Mouse (Mus musculus) CD4-positive naive resting alpha-beta T cell, adult 76 days (primary cell): Measurements from ENCODE around the gene Slc6a1. TPM values are rescaled to one million over a fixed set of nuclear protein-coding genes. Genes with fewer than 3 reads are reported as not detected.

Experiments
- total RNA-seq: library from RNA; stranded (reverse); gene quantifications from one replicate; pipeline ENCODE4 v1.2.4, GENCODE M21; 2023

Gene Slc6a1
- total RNA-seq: not detected

DNA sequence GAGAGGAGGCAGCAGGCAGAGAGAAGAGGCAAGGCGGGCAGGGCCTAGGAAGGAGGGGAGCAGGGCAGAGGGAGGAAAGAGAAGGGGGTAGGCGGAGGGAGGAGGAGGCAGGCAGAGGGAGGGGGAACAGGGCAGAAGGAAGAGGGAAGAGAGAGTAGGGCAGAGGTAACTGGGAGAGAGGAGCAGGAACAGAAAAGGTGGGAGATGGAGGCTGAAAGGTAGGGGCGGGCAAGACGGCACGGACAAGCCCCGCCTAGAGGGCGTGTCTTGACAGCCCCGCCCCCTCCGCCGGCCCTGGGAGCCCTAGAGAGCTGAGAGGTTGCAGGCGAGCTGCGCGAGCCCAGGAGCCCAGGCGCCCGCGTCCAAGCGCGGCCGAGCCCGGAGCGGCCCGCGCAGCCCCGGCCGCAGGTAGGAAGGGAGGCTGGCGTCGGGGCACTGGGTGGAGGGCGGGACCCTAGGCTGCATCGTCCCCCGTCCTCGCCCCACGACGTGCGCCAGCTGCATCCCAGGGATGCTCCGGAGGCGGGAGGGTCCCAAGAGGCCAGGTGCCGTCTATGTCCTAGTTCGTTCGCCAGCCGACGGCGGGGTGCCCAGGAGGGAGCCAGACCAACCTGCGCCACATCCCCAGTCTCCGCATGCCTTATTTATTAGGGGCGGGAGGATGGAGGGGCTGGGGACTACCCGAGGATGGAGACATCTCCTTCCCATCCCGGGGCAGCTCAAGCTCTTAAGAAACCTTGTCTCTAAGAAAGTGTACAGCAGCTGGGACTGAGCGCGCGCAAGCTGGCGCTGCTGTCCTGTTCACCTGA, at the start of gene Slc6a1:
Gene Slc6a1 (plus strand): TSS at position 167 of the 809 bp plus-strand sequence.

Other genes with a start within 250 kb of the Slc6a1 start
- gene Atp2b2, start 240.0 kb upstream of the Slc6a1 start, total RNA-seq: not detected
- not detected for gene Slc6a11, start 151.4 kb upstream of the Slc6a1 start, total RNA-seq
- gene Hrh1, start 115.3 kb downstream of the Slc6a1 start, total RNA-seq: not detected